Mouse (Mus musculus) hindbrain, postnatal 0 days (tissue): ENCODE data around the gene Tmem179b. TPM values are rescaled to one million over a fixed set of nuclear protein-coding genes. Genes with fewer than 3 reads are reported as not detected.

ENCODE experiments used
- ATAC-seq: fragments of 200-750 bp; cut with Nextera tagmentation; 2 replicates; pipeline ENCODE4 v1.8.0; 2017; ENCODE audit warnings: mild to moderate bottlenecking, moderate TSS enrichment, moderate library complexity
- DNase-seq: peaks from one replicate; pipeline ENCODE4 v3.0.0-alpha.2; 2015; ENCODE audit warnings: low spot score
- H3K27ac ChIP-seq: fragments of 300-500 bp; sonication (generic); 2 replicates; pipeline ENCODE4 v1.5.1; 2014; ENCODE audit warnings: mild to moderate bottlenecking
- H3K27me3 ChIP-seq: fragments of 300-500 bp; sonication (generic); 2 replicates; pipeline ENCODE4 v1.6.1; 2014; ENCODE audit warnings: low read length, mixed read lengths; ENCODE audit not compliant: insufficient read depth
- H3K36me3 ChIP-seq: fragments of 300-500 bp; sonication (generic); 2 replicates; pipeline ENCODE4 v1.6.1; 2014; ENCODE audit warnings: low read length, mixed read lengths; ENCODE audit not compliant: insufficient read depth
- H3K4me1 ChIP-seq: fragments of 300-500 bp; sonication (generic); 2 replicates; pipeline ENCODE4 v1.6.1; 2014; ENCODE audit warnings: antibody characterized with exemption, low read length, mixed read lengths; ENCODE audit not compliant: insufficient read depth
- H3K4me2 ChIP-seq: fragments of 300-500 bp; sonication (generic); 2 replicates; pipeline ENCODE4 v1.6.1; 2014; ENCODE audit warnings: low read depth, mild to moderate bottlenecking, low read length, moderate library complexity, mixed read lengths
- H3K4me3 ChIP-seq: fragments of 300-500 bp; sonication (generic); 2 replicates; pipeline ENCODE4 v1.5.1; 2014; ENCODE audit warnings: low read length
- H3K9ac ChIP-seq: fragments of 300-500 bp; sonication (generic); replicated peaks from 2 replicates; pipeline ENCODE4 v1.6.1; 2014; ENCODE audit warnings: mild to moderate bottlenecking, low read length, moderate library complexity, mixed read lengths
- H3K9me3 ChIP-seq: fragments of 300-500 bp; sonication (generic); 2 replicates; pipeline ENCODE4 v1.6.1; 2016; ENCODE audit warnings: low read length, mixed read lengths
- CTCF ChIP-seq: IDR thresholded peaks from 2 replicates; pipeline ENCODE4 v1.5.1; 2016; ENCODE audit warnings: antibody characterized with exemption, control low read depth, low read depth
- WGBS: fragments of 180-500 bp; shearing (Covaris S2); extraction: QIAGEN DNeasy Blood & Tissue Kit; methylation state at CpG from one replicate; pipeline ENCODE4 v1.1.7; 2014; 5-methylcytosine and 5-hydroxymethylcytosine counted together
- polyA plus RNA-seq: library from polyadenylated mRNA; unstranded; fragments of >200 nt; fragmentation: Nextera tagmentation; extraction: Ambion mirVana; gene quantifications from 2 replicates; pipeline ENCODE4 v1.2.1, GENCODE M21; 2015
- total RNA-seq: library from RNA; depleted of rRNA; stranded (reverse); fragments of >200 nt; gene quantifications from 2 replicates; pipeline ENCODE4 v1.2.3, GENCODE M21; 2014

The Tmem179b gene
- total and polyA plus RNA-seq, 2 experiments from 2014 or later, result 27.0 to 31.0 TPM

DNA sequence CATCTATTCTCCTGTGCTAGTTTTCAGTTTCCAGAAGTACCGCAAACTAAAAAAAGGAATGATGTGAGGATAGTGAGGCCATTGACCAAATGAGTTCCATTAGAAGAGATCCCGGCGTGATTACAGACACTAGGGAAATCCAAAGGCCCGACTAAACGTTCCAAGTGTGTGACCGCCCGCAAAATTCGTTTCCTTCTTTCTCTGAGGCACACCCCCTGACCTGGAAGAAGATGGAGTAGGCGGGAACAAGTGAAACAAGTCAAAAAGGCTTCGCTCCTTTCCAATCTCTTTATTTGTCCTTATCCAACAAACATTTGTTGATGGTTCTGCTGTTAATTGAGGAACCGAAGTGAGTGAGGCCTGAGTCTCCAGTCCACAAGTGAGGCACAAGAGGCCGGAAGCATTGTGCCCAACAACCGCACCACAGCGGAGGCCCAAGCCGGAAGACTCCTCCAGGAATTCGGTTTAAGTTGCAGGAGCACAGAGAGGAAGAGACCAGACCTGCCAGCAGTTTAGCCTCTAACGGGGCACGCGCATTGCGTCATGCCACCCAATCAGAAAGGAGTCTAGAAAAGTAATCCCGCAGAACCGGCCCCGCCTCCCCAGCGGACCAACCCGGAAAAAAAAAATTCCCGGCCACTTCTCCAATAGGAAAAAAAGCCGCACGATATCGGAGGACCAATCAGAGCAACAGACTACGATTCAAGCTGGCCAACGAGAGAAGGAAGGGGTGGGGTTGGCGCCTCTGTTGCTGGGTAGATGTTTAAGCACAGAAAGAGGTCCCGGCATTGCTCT, 44.7 kb upstream of the Tmem179b start, which contains the start of gene Ttc9c:
Gene Ttc9c (minus strand): TSS at position 533 of the 795 bp plus-strand sequence.
- WGBS, result under 1% methylated on average over 33 of the region's 33 CpGs
- no peak for TF ChIP-seq CTCF
- Histone ChIP-seq H3K36me3 (peaks cover 10% of the 10 kb centered on the region; the same call in 1 of the 2 replicates), H3K9me3 (no peaks in the 10 kb centered on the region), H3K27ac (peak within 1 kb of the TSS; percentile 99), H3K4me3 (peak within 1 kb of the TSS; percentile 96), H3K4me2 (peak within 1 kb of the TSS; percentile 95), H3K9ac (peak within 1 kb of the TSS; percentile 98), H3K27me3 (no peaks in the 10 kb centered on the region), H3K4me1 (peaks cover 30% of the 10 kb centered on the region)
- ATAC-seq (peak; percentile 93), DNase-seq (peak; percentile 99)

DNA sequence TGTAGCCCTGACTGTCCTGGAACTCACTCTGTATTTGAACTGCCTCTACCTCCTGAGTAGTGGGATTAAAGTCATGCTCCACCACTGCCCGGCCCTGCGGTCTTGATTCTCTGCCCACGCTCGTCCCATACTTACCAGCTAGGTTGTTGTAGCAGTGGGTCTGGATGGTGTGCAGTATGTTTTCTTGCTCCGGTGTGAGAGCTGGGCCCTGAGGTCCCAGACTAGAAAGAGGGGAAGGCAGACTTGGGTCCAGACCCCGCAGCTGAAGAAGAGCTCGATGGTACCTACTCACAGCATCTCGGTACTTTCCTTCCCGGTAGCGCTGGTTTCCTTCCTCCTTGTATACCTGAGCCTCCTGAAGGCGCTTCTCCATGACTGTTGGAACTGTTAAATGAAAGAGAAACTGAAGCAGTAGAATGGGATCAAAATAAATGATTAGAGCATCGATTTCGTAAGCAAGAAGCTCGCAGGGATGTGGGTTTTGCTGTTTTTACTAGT, 44.1 kb upstream of the Tmem179b start:
- Histone ChIP-seq H3K4me2 (peak overlapping the region; percentile 95), H3K36me3 (peaks cover 6% of the 10 kb centered on the region; the same call in 1 of the 2 replicates), H3K27ac (peak overlapping the region; percentile 99), H3K9ac (peak overlapping the region; percentile 98), H3K4me3 (peak overlapping the region; percentile 96), H3K27me3 (no peaks in the 10 kb centered on the region), H3K4me1 (peaks cover 30% of the 10 kb centered on the region), H3K9me3 (no peaks in the 10 kb centered on the region)
- TF ChIP-seq CTCF, result no peak
- WGBS, result 38% methylated on average over 14 of the region's 14 CpGs
- DNase-seq (no peak), ATAC-seq (no peak)

- WGBS, result 65% methylated on average over 3 of the region's 3 CpGs
- DNase-seq (no peak), ATAC-seq (no peak)
- no peaks in the 10 kb centered on the region for H3K27me3 ChIP-seq
- H3K4me2 ChIP-seq, result peak overlapping the region; percentile 5; the same call in 1 of the 2 replicates
- no peaks in the 10 kb centered on the region for H3K9me3 ChIP-seq
- H3K9ac ChIP-seq, result peak overlapping the region; percentile 10; the same call in 1 of the 2 replicates
- H3K27ac ChIP-seq, result no peak overlapping the region
- H3K4me1 ChIP-seq, result peaks cover 21% of the 10 kb centered on the region
- H3K4me3 ChIP-seq, result no peak overlapping the region
- H3K36me3 ChIP-seq, result peaks cover 7% of the 10 kb centered on the region; the same call in 1 of the 2 replicates
- 0 out of 2 replicates have a peak, but pooled peaks have one; percentile 2 for TF ChIP-seq CTCF
Observed at GRCm38 (mm10) chr19:8817001-8817400, 42.7 kb upstream of the Tmem179b start.

DNA sequence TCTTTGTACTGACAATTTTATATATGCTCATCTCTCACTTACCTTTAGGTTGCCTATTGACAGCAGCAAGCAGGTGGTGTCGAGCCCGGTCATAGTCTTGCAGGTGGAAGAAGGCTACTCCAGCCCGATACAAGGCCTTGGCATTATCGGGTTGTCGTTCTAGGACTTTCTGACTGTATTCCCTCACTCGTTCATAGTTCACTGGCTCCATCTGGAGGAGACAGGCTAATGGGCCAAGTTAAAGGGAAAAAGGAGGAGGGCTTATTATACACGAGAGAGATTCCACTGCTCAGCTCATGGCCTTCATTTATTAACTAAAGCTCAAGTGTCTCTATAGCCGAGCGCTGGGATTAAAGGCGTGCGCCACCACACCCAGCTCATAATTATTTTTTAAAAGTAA, 41.5 kb upstream of the Tmem179b start:
- no peak for ATAC-seq
- 60% methylated on average over 11 of the region's 11 CpGs for WGBS
- no peak overlapping the region for H3K4me3 ChIP-seq
- peaks cover 13% of the 10 kb centered on the region; the same call in 1 of the 2 replicates for H3K36me3 ChIP-seq
- H3K4me2 ChIP-seq, result peak overlapping the region; percentile 27; the same call in 1 of the 2 replicates
- peak overlapping the region; percentile 19; the same call in 1 of the 2 replicates for H3K9ac ChIP-seq
- H3K27me3 ChIP-seq, result no peaks in the 10 kb centered on the region
- no peaks in the 10 kb centered on the region for H3K9me3 ChIP-seq
- peak; percentile 48 for TF ChIP-seq CTCF
- H3K27ac ChIP-seq, result no peak overlapping the region
- peaks cover 17% of the 10 kb centered on the region for H3K4me1 ChIP-seq
- peak; percentile 58 for DNase-seq

GRCm38 (mm10) chr19:8806810-8807209, 32.5 kb upstream of the Tmem179b start:
- Histone ChIP-seq H3K4me3 (no peak overlapping the region), H3K4me2 (no peak overlapping the region), H3K27ac (no peak overlapping the region), H3K4me1 (no peaks in the 10 kb centered on the region), H3K9me3 (no peaks in the 10 kb centered on the region), H3K36me3 (peaks cover 13% of the 10 kb centered on the region; the same call in 1 of the 2 replicates), H3K9ac (no peak overlapping the region), H3K27me3 (no peaks in the 10 kb centered on the region)
- WGBS, result 93% methylated on average over 5 of the region's 5 CpGs
- no peak for TF ChIP-seq CTCF
- ATAC-seq (no peak), DNase-seq (no peak)

DNA sequence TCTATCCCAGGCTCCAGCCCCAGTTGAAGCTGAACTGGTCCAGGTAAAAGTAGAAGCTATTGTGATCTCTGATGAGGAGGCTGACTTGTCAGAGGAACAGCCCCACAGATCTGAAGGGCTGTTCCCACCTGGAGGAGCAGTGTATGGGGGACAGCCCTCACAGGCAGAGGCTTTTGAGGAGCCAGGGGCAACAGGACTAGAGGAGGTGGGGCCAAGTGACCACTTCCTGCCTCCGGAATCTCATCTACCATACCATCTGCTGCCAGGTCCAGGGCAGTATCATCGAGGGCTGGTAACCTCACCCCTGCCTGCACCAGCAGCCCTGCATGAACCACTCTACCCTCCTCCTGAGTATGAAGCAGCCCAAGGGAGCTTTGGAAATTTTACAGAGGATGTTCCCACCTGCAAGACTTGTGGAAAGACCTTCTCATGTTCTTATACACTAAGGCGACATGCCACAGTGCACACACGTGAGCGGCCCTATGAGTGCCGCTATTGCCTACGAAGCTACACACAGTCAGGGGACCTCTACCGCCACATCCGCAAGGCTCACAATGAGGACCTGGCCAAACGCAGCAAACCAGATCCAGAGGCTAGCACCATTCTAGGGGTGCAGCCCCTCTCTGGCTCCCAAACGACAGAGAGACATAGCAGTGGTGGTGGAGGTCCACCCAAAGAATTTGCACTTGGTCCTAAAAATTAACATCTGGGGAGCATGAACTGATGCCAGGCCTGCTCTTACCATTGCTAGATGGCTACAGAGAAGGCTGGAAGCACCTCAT, 29.8 kb upstream of the Tmem179b start:
- 92% methylated on average over 11 of the region's 11 CpGs for whole genome bisulfite sequencing
- Histone ChIP-seq H3K27ac (no peak overlapping the region), H3K4me1 (no peaks in the 10 kb centered on the region), H3K36me3 (no peaks in the 10 kb centered on the region; the same call in 1 of the 2 replicates), H3K4me3 (no peak overlapping the region), H3K9me3 (no peaks in the 10 kb centered on the region), H3K9ac (no peak overlapping the region), H3K4me2 (no peak overlapping the region), H3K27me3 (no peaks in the 10 kb centered on the region)
- ATAC-seq (no peak), DNase-seq (no peak)
- no peak for TF ChIP-seq CTCF
